Mouse (Mus musculus) gastrocnemius, adult 8-10 months (tissue): ENCODE data around the gene E130114P18Rik. TPM values are rescaled to one million over a fixed set of nuclear protein-coding genes. Genes with fewer than 3 reads are reported as not detected.

Source experiments
- DNase-seq, 2 experiments: peaks; one replicate each; pipeline ENCODE4 v3.0.0; 2022; ENCODE audit warnings: low spot score in 2 of 2
- total RNA-seq, 4 experiments: library from RNA; stranded (reverse); gene quantifications; 2 replicates each; pipeline ENCODE4 v1.2.4; 2022

The E130114P18Rik gene
- total RNA-seq, 4 experiments from 2014 or later, result not detected

- no peak for DNase-seq
Observed at GRCm38 (mm10) chr4:97805255-97805654, 27.4 kb upstream of the E130114P18Rik start.

- no peak for DNase-seq
Observed at GRCm38 (mm10) chr4:97804638-97805037, 26.8 kb upstream of the E130114P18Rik start.

GRCm38 (mm10) chr4:97803791-97804190 lies 25.9 kb upstream of the E130114P18Rik start:
- DNase-seq, result no peak

- no peak for DNase-seq
Observed at GRCm38 (mm10) chr4:97796505-97796904, 18.6 kb upstream of the E130114P18Rik start.

GRCm38 (mm10) chr4:97795957-97796356 lies 18.1 kb upstream of the E130114P18Rik start:
- DNase-seq, result no peak

- DNase-seq, result no peak
Observed at GRCm38 (mm10) chr4:97794865-97795264, 17.0 kb upstream of the E130114P18Rik start.

- DNase-seq, result no peak
Observed at GRCm38 (mm10) chr4:97793931-97794330, 16.1 kb upstream of the E130114P18Rik start.

- no peak for DNase-seq
Observed at GRCm38 (mm10) chr4:97788537-97788936, 10.7 kb upstream of the E130114P18Rik start.

GRCm38 (mm10) chr4:97787515-97787914 lies 9.6 kb upstream of the E130114P18Rik start:
- DNase-seq, result no peak

- no peak for DNase-seq
Observed at GRCm38 (mm10) chr4:97786571-97786970, 8.7 kb upstream of the E130114P18Rik start.

GRCm38 (mm10) chr4:97785547-97786271 lies 7.8 kb upstream of the E130114P18Rik start:
- DNase-seq, result no peak

GRCm38 (mm10) chr4:97784236-97784635 lies 6.4 kb upstream of the E130114P18Rik start:
- DNase-seq, result no peak

GRCm38 (mm10) chr4:97783073-97783879 lies 5.4 kb upstream of the E130114P18Rik start:
- no peak for DNase-seq

- DNase-seq, result no peak
Observed at GRCm38 (mm10) chr4:97782497-97782896, 4.6 kb upstream of the E130114P18Rik start.

GRCm38 (mm10) chr4:97782069-97782468 lies 4.2 kb upstream of the E130114P18Rik start:
- no peak for DNase-seq

- no peak for DNase-seq
Observed at GRCm38 (mm10) chr4:97780666-97781435, 3.0 kb upstream of the E130114P18Rik start.

GRCm38 (mm10) chr4:97780024-97780423 lies 2.1 kb upstream of the E130114P18Rik start:
- DNase-seq, result no peak

- DNase-seq, result no peak
Observed at GRCm38 (mm10) chr4:97779003-97779930, 1.4 kb upstream of the E130114P18Rik start.

GRCm38 (mm10) chr4:97778211-97779002 lies 529 bp upstream of the E130114P18Rik start:
- DNase-seq, result no peak
